Mouse (Mus musculus) testis, postnatal 10 days (tissue): ENCODE measurements around the gene Vac14.

ENCODE experiments used
- DNase-seq: peaks from one replicate; pipeline ENCODE4 v3.0.0; 2021; ENCODE audit warnings: low spot score

Vac14 gene

GRCm38 (mm10) chr8:110717131-110717530 is 98.7 kb downstream of the Vac14 start:
- no peak for DNase-seq

GRCm38 (mm10) chr8:110718209-110718968 is 100.0 kb downstream of the Vac14 start:
- no peak for DNase-seq

- peak; percentile 62 for DNase-seq
These were observed 100.7 kb downstream of the Vac14 start for GRCm38 (mm10) chr8:110718969-110719670.

- no peak for DNase-seq
These were observed 101.7 kb downstream of the Vac14 start for GRCm38 (mm10) chr8:110719898-110720653.

- DNase-seq: peak; percentile 85
These were observed 102.6 kb downstream of the Vac14 start, which contains the start of gene Mtss1l for GRCm38 (mm10) chr8:110720685-110721598. Gene Mtss1l (plus strand): TSS chr8:110721476.

- DNase-seq: peak; percentile 63
These were observed 103.4 kb downstream of the Vac14 start for GRCm38 (mm10) chr8:110721606-110722413.

GRCm38 (mm10) chr8:110722414-110723011 is 104.1 kb downstream of the Vac14 start:
- no peak for DNase-seq

- DNase-seq: no peak
These were observed 106.1 kb downstream of the Vac14 start for GRCm38 (mm10) chr8:110724493-110724892.

- no peak for DNase-seq
These were observed 106.9 kb downstream of the Vac14 start for GRCm38 (mm10) chr8:110725084-110725838.

GRCm38 (mm10) chr8:110726893-110727292 is 108.5 kb downstream of the Vac14 start:
- DNase-seq: peak; percentile 89

GRCm38 (mm10) chr8:110731346-110731859 is 113.0 kb downstream of the Vac14 start:
- DNase-seq: no peak

- no peak for DNase-seq
These were observed 114.7 kb downstream of the Vac14 start for GRCm38 (mm10) chr8:110733036-110733435.

GRCm38 (mm10) chr8:110738591-110739195 is 120.3 kb downstream of the Vac14 start:
- DNase-seq: no peak

GRCm38 (mm10) chr8:110740629-110741175 is 122.3 kb downstream of the Vac14 start:
- no peak for DNase-seq

GRCm38 (mm10) chr8:110741816-110742451 is 123.5 kb downstream of the Vac14 start:
- DNase-seq: no peak

GRCm38 (mm10) chr8:110742452-110742818 is 124.0 kb downstream of the Vac14 start:
- no peak for DNase-seq

GRCm38 (mm10) chr8:110745162-110745561 is 126.8 kb downstream of the Vac14 start:
- DNase-seq: no peak

GRCm38 (mm10) chr8:110746661-110747060 is 128.3 kb downstream of the Vac14 start:
- DNase-seq: no peak
